Comparison of ENCODE assay signal across 13 mouse cellular contexts in the genomic region with DNA sequence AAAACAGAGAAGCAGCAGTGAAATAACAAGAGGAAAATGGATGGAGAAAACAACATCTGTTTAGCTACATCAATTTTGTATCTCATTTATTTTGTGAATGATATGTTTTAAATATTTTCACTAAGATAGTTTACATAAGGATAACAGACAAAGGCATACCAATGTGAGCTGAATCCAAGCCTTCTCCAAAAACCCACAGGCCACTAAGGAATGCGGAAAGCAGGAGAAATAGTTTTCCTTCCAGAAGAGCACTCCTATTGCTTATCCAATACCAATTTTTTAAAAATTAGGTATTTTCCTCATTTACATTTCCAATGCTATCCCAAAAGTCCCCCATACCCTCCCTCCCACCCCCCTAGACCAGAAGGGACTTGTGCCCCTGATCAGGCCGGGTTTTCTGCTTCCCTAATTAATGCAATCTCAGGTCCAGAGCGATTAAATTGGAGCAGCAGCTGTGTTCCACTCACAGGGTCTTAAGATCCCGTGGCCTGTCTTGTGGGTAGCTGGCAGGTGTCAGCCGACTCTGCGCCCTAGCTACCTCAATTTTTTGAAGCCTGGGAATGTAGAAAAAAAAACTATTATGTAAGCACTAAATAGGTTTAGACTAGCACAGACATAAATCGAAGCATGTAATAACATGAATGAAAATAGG.
"Had no signal": no experiment of that assay in that cellular context is flagged by ENCODE, and none has a peak within 500 bp of the region (broad histone marks: within the 10 kb centered on the region; RNA-seq: fewer than 3 reads in every experiment).

No protein-coding gene starts in this region.

- H3K9me3 ChIP-seq: limb, embryonic 10.5 days; liver, embryonic 15.5 days had no signal

- H3K27me3 ChIP-seq: liver, embryonic 15.5 days had no signal

- ATAC-seq: lung, postnatal 0 days had no signal

- H3K4me1 ChIP-seq: limb, embryonic 10.5 days; liver, embryonic 15.5 days had no signal

- H3K27ac ChIP-seq: left cerebral cortex, adult 2 months; limb, embryonic 10.5 days; liver, embryonic 15.5 days had no signal

- H3K36me3 ChIP-seq: limb, embryonic 10.5 days; liver, embryonic 15.5 days had no signal

- H3K4me2 ChIP-seq: liver, embryonic 11.5 days; liver, embryonic 15.5 days had no signal

- H3K9ac ChIP-seq: liver, embryonic 15.5 days had no signal

- DNase-seq: kidney, adult 18-20 months; kidney, postnatal 10 days; kidney, postnatal 4 days; lung, adult 2 months; lung, postnatal 36 days; spleen, adult 18-20 months; thymus, adult 18-20 months; thymus, postnatal 14 days had no signal

- H3K4me3 ChIP-seq: left cerebral cortex, adult 2 months; limb, embryonic 10.5 days; liver, embryonic 15.5 days had no signal
